Comparison of ENCODE assay signal across 26 mouse cellular contexts in genomic region chr12:111774845-111775244, GRCm38 (mm10). TPM values are rescaled to one million over a fixed set of nuclear protein-coding genes. Genes with fewer than 3 reads are reported as not detected.
A peak's percentile ranks its signal among the peaks of the same experiment; 100 is the strongest.
DNase-seq lines count a peak whose midpoint lies in the region; ATAC-seq and TF ChIP-seq lines count a peak whose summit lies in the region.
"Had no signal": no experiment of that assay in that cellular context is flagged by ENCODE, and none has a peak within 500 bp of the region (broad histone marks: within the 10 kb centered on the region; RNA-seq: fewer than 3 reads in every experiment).

No protein-coding gene starts in this region.

- H3K9ac ChIP-seq in hindbrain, embryonic 13.5 days = peak overlapping the region; percentile 13; the same call in 1 of the 2 replicates
- H3K9ac ChIP-seq in hindbrain, embryonic 11.5 days (ENCODE audit: low read depth, low read length) = no peak overlapping the region
- no peak overlapping the region; the same call in 1 of the 2 replicates for H3K9ac ChIP-seq in midbrain, embryonic 13.5 days (replicated peaks)
- H3K9ac ChIP-seq: forebrain, postnatal 0 days; liver, embryonic 14.5 days; lung, embryonic 14.5 days had no signal

- TF ChIP-seq CTCF in E14TG2a.4 (conservative IDR thresholded peaks at IDR 0.05; ENCODE audit: low read length) = no peak
- TF ChIP-seq CTCF in cortical plate, adult 2 months (IDR thresholded peaks at IDR 0.05; ENCODE audit: extremely low read depth, insufficient read depth, low read length) = no peak

- H3K9me3 ChIP-seq in hindbrain, embryonic 13.5 days = no peaks in the 10 kb centered on the region
- no peaks in the 10 kb centered on the region for H3K9me3 ChIP-seq in hindbrain, embryonic 11.5 days (ENCODE audit: control insufficient read depth, low read length)
- H3K9me3 ChIP-seq in midbrain, embryonic 13.5 days = no peaks in the 10 kb centered on the region
- no peaks in the 10 kb centered on the region; the same call in 1 of the 2 replicates for H3K9me3 ChIP-seq in midbrain, embryonic 10.5 days (replicated peaks)
- no peaks in the 10 kb centered on the region for H3K9me3 ChIP-seq in E14TG2a.4 (ENCODE audit: low read length)
- H3K9me3 ChIP-seq: heart, embryonic 10.5 days had no signal

- ATAC-seq in hindbrain, embryonic 13.5 days (ENCODE audit: low FRiP score) = 0 out of 2 replicates have a peak, but pooled peaks have one; percentile 39
- no peak for ATAC-seq in hindbrain, embryonic 11.5 days (ENCODE audit: low FRiP score)
- ATAC-seq in midbrain, embryonic 13.5 days = 0 out of 2 replicates have a peak, but pooled peaks have one; percentile 9
- ATAC-seq: CD4-positive, CD25-positive, alpha-beta regulatory T cell, adult 4 months; forebrain, postnatal 0 days; inflammation-experienced regulatory T-cells, adult 6 months had no signal

- H3K4me1 ChIP-seq in hindbrain, embryonic 13.5 days (replicated peaks) = peaks cover 13% of the 10 kb centered on the region
- no peaks in the 10 kb centered on the region for H3K4me1 ChIP-seq in hindbrain, embryonic 11.5 days (replicated peaks; ENCODE audit: control insufficient read depth, insufficient read depth, low read length)
- H3K4me1 ChIP-seq in midbrain, embryonic 13.5 days (replicated peaks) = peaks cover 13% of the 10 kb centered on the region
- peaks cover 10% of the 10 kb centered on the region for H3K4me1 ChIP-seq in midbrain, embryonic 10.5 days
- H3K4me1 ChIP-seq in E14TG2a.4 (replicated peaks; ENCODE audit: low read depth, low read length) = peaks cover 39% of the 10 kb centered on the region
- H3K4me1 ChIP-seq in cortical plate, adult 2 months (ENCODE audit: control insufficient read depth, insufficient read depth, low read length) = peaks cover 9% of the 10 kb centered on the region

- H3K4me2 ChIP-seq in hindbrain, embryonic 13.5 days = no peak overlapping the region
- H3K4me2 ChIP-seq in hindbrain, embryonic 11.5 days (replicated peaks; ENCODE audit: low read depth, low read length) = no peak overlapping the region
- H3K4me2 ChIP-seq in midbrain, embryonic 13.5 days (replicated peaks) = no peak overlapping the region
- H3K4me2 ChIP-seq: lung, embryonic 14.5 days had no signal

- no peak overlapping the region for H3K4me3 ChIP-seq in hindbrain, embryonic 13.5 days
- no peak overlapping the region for H3K4me3 ChIP-seq in hindbrain, embryonic 11.5 days (ENCODE audit: low read depth, low read length)
- no peak overlapping the region for H3K4me3 ChIP-seq in midbrain, embryonic 13.5 days (replicated peaks)
- H3K4me3 ChIP-seq in midbrain, embryonic 10.5 days = no peak overlapping the region
- H3K4me3 ChIP-seq in E14TG2a.4 (replicated peaks; ENCODE audit: low read length) = peak overlapping the region; percentile 48; the same call in 1 of the 2 replicates
- no peak overlapping the region for H3K4me3 ChIP-seq in cortical plate, adult 2 months (ENCODE audit: insufficient read depth, low read length)
- H3K4me3 ChIP-seq: erythroblast, embryonic 14.5 days; heart, embryonic 10.5 days had no signal

- DNase-seq in hindbrain, embryonic 11.5 days (ENCODE audit: low spot score) = no peak
- DNase-seq in midbrain, embryonic 10.5 days (ENCODE audit: low spot score) = no peak
- no peak for DNase-seq in kidney, postnatal 25 days
- DNase-seq: adrenal gland, postnatal 25 days; cerebellum, adult 18-20 months; cerebellum, postnatal 10 days; forebrain, postnatal 0 days; gastrocnemius, postnatal 14 days; heart, postnatal 36 days; kidney, adult 11 months; kidney, postnatal 36 days; layer of hippocampus, postnatal 36 days; liver; lung, embryonic 14.5 days; lung, postnatal 14 days; right cerebral cortex, postnatal 14 days; thymus, postnatal 4 days had no signal

- no peak for TF ChIP-seq POLR2A in cortical plate, adult 2 months (IDR thresholded peaks at IDR 0.05; ENCODE audit: extremely low read depth, insufficient read depth, low read length)

- H3K27ac ChIP-seq in hindbrain, embryonic 13.5 days = peak overlapping the region; percentile 19
- H3K27ac ChIP-seq in hindbrain, embryonic 11.5 days (ENCODE audit: low read depth, low read length) = no peak overlapping the region
- no peak overlapping the region; the same call in 1 of the 2 replicates for H3K27ac ChIP-seq in midbrain, embryonic 13.5 days
- no peak overlapping the region for H3K27ac ChIP-seq in midbrain, embryonic 10.5 days (replicated peaks)
- 0 out of 2 replicates have a peak overlapping the region, but pooled peaks have one; percentile 19 for H3K27ac ChIP-seq in cortical plate, adult 2 months (ENCODE audit: insufficient read depth, low read length)
- H3K27ac ChIP-seq: heart, embryonic 10.5 days; liver, embryonic 14.5 days had no signal

- H3K36me3 ChIP-seq in hindbrain, embryonic 13.5 days = peaks cover 79% of the 10 kb centered on the region
- peaks cover 31% of the 10 kb centered on the region for H3K36me3 ChIP-seq in hindbrain, embryonic 11.5 days (ENCODE audit: control insufficient read depth, insufficient read depth, low read length)
- peaks cover 78% of the 10 kb centered on the region for H3K36me3 ChIP-seq in midbrain, embryonic 13.5 days
- peaks cover 91% of the 10 kb centered on the region for H3K36me3 ChIP-seq in midbrain, embryonic 10.5 days
- H3K36me3 ChIP-seq in E14TG2a.4 (ENCODE audit: insufficient read depth, low read length) = peaks cover 78% of the 10 kb centered on the region

- 60% methylated on average over 15 of the region's 15 CpGs for WGBS in hindbrain, embryonic 13.5 days
- 74% methylated on average over 15 of the region's 15 CpGs for WGBS in hindbrain, embryonic 11.5 days
- WGBS in midbrain, embryonic 13.5 days = 71% methylated on average over 15 of the region's 15 CpGs
- 81% methylated on average over 15 of the region's 15 CpGs for WGBS in midbrain, embryonic 10.5 days

- no peaks in the 10 kb centered on the region for H3K27me3 ChIP-seq in hindbrain, embryonic 13.5 days
- H3K27me3 ChIP-seq in hindbrain, embryonic 11.5 days (ENCODE audit: control insufficient read depth, insufficient read depth, low read length) = no peaks in the 10 kb centered on the region
- H3K27me3 ChIP-seq in midbrain, embryonic 13.5 days = no peaks in the 10 kb centered on the region
- H3K27me3 ChIP-seq in midbrain, embryonic 10.5 days (ENCODE audit: low read depth, poor library complexity, severe bottlenecking) = no peaks in the 10 kb centered on the region
- no peaks in the 10 kb centered on the region for H3K27me3 ChIP-seq in E14TG2a.4 (ENCODE audit: insufficient read depth, low read length)

RNA-seq across cellular contexts. Expression of gene Klc1, which starts 16.2 kb away (rescaled TPM):
- 571 and 589 TPM in 2 replicates for polyA plus RNA-seq in hindbrain, embryonic 13.5 days (2015; fragmentation: Nextera tagmentation; extraction: Ambion mirVana)
- polyA plus RNA-seq in hindbrain, embryonic 11.5 days (2014; fragmentation: Nextera tagmentation; extraction: Ambion mirVana) = 345 and 366 TPM in 2 replicates
- 545 and 546 TPM in 2 replicates for polyA plus RNA-seq in midbrain, embryonic 13.5 days (2015; fragmentation: Nextera tagmentation; extraction: Ambion mirVana)
- 189 and 265 TPM in 2 replicates for polyA plus RNA-seq in midbrain, embryonic 10.5 days (2016; fragmentation: Nextera tagmentation; extraction: Ambion mirVana)
- polyA plus RNA-seq in cortical plate, adult 2 months (2012; rRNA removed) = 790 and 835 TPM in 2 replicates

RNA-seq across cellular contexts. Expression of gene Xrcc3, which starts 38.8 kb away (rescaled TPM):
- polyA plus RNA-seq in hindbrain, embryonic 13.5 days (2015; fragmentation: Nextera tagmentation; extraction: Ambion mirVana) = 3.1 and 3.6 TPM in 2 replicates
- 8.2 and 9.8 TPM in 2 replicates for polyA plus RNA-seq in hindbrain, embryonic 11.5 days (2014; fragmentation: Nextera tagmentation; extraction: Ambion mirVana)
- 3.9 and 4.4 TPM in 2 replicates for polyA plus RNA-seq in midbrain, embryonic 13.5 days (2015; fragmentation: Nextera tagmentation; extraction: Ambion mirVana)
- 16.7 and 18.2 TPM in 2 replicates for polyA plus RNA-seq in midbrain, embryonic 10.5 days (2016; fragmentation: Nextera tagmentation; extraction: Ambion mirVana)
- polyA plus RNA-seq in cortical plate, adult 2 months (2012; rRNA removed) = 10.5 and 13.8 TPM in 2 replicates

RNA-seq across cellular contexts. Expression of gene Zfyve21, which starts 39.1 kb away (rescaled TPM):
- 38.4 and 42.9 TPM in 2 replicates for polyA plus RNA-seq in hindbrain, embryonic 13.5 days (2015; fragmentation: Nextera tagmentation; extraction: Ambion mirVana)
- 54.2 and 54.7 TPM in 2 replicates for polyA plus RNA-seq in hindbrain, embryonic 11.5 days (2014; fragmentation: Nextera tagmentation; extraction: Ambion mirVana)
- polyA plus RNA-seq in midbrain, embryonic 13.5 days (2015; fragmentation: Nextera tagmentation; extraction: Ambion mirVana) = 34.7 and 36.6 TPM in 2 replicates
- polyA plus RNA-seq in midbrain, embryonic 10.5 days (2016; fragmentation: Nextera tagmentation; extraction: Ambion mirVana) = 75.3 and 79.2 TPM in 2 replicates
- 39.5 and 39.8 TPM in 2 replicates for polyA plus RNA-seq in cortical plate, adult 2 months (2012; rRNA removed)

Comparison
In these comparisons a context has a peak if more than half of its experiments do, and no peak if none do; other contexts are left out.
1. H3K27ac ChIP-seq: peak in hindbrain, embryonic 13.5 days (single experiment) and cortical plate, adult 2 months (single experiment); none in hindbrain, embryonic 11.5 days (single experiment), midbrain, embryonic 13.5 days (single experiment) and midbrain, embryonic 10.5 days (single experiment).